ENCODE assay signal across 18 mouse cellular contexts in the genomic region with DNA sequence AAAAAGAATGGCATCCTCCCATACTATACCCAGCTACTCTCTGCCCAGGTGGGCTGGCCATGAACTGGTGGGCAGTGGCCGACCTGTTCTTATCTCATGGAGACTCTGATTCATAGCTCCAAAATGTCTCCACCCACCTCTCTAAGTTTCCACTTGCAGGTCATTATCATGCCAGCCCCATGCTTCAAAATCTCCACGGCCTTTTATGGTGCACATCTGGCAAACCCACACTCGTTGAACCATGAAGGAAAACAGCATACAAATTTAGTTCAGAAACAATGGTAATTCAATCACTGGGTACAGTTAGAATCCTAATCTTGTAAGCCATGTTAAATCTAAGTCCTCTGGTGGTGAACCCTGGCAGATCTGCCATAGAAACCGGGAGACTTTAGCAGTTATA. TPM values are rescaled to one million over a fixed set of nuclear protein-coding genes. Genes with fewer than 3 reads are reported as not detected.
DNase-seq lines count a peak whose midpoint lies in the region; ATAC-seq and TF ChIP-seq lines count a peak whose summit lies in the region.
"Had no signal": no experiment of that assay in that cellular context is flagged by ENCODE, and none has a peak within 500 bp of the region (broad histone marks: within the 10 kb centered on the region; RNA-seq: fewer than 3 reads in every experiment).

No protein-coding gene starts in this region.

- WGBS in kidney, adult 2 months: 54% methylated on average over 4 of the region's 4 CpGs
- WGBS in small intestine, adult 2 months: 31% methylated on average over 4 of the region's 4 CpGs
- WGBS in hindbrain, embryonic 16.5 days: 78% methylated on average over 4 of the region's 4 CpGs

- no peaks in the 10 kb centered on the region for H3K27me3 ChIP-seq in kidney, adult 2 months (replicated peaks; ENCODE audit: control insufficient read depth, insufficient read depth, low read length)
- no peaks in the 10 kb centered on the region for H3K27me3 ChIP-seq in Patski
- no peaks in the 10 kb centered on the region for H3K27me3 ChIP-seq in small intestine, adult 2 months (ENCODE audit: control insufficient read depth, insufficient read depth, low read length)
- no peaks in the 10 kb centered on the region for H3K27me3 ChIP-seq in hindbrain, embryonic 16.5 days (replicated peaks; ENCODE audit: control insufficient read depth, insufficient read depth, low read length)
- H3K27me3 ChIP-seq: heart, embryonic 13.5 days; intestine, embryonic 15.5 days had no signal

- no peaks in the 10 kb centered on the region for H3K36me3 ChIP-seq in kidney, adult 2 months (ENCODE audit: control insufficient read depth, insufficient read depth, low read length)
- peaks cover 9% of the 10 kb centered on the region for H3K36me3 ChIP-seq in small intestine, adult 2 months (ENCODE audit: control insufficient read depth, insufficient read depth, low read length)
- no peaks in the 10 kb centered on the region for H3K36me3 ChIP-seq in hindbrain, embryonic 16.5 days (ENCODE audit: control insufficient read depth, insufficient read depth, low read length)
- H3K36me3 ChIP-seq: heart, embryonic 13.5 days; intestine, embryonic 15.5 days had no signal

- H3K9me3 ChIP-seq in hindbrain, embryonic 16.5 days (ENCODE audit: control insufficient read depth, low read length): no peaks in the 10 kb centered on the region
- H3K9me3 ChIP-seq: heart, embryonic 13.5 days; intestine, embryonic 15.5 days had no signal

- no peak overlapping the region for H3K4me2 ChIP-seq in hindbrain, embryonic 16.5 days (ENCODE audit: low read length)
- H3K4me2 ChIP-seq: heart, embryonic 13.5 days; intestine, embryonic 15.5 days had no signal

- TF ChIP-seq POLR2A in kidney, adult 2 months (IDR thresholded peaks at IDR 0.05; ENCODE audit: low read depth, low read length): no peak
- no peak for TF ChIP-seq POLR2A in small intestine, adult 2 months (IDR thresholded peaks at IDR 0.05; ENCODE audit: low read depth, low read length)

- no peak overlapping the region for H3K9ac ChIP-seq in hindbrain, embryonic 16.5 days (ENCODE audit: low read depth, low read length)
- H3K9ac ChIP-seq: heart, embryonic 13.5 days; intestine, embryonic 15.5 days; liver, postnatal 0 days had no signal

- ATAC-seq in Patski: peak; percentile 54
- ATAC-seq in hindbrain, embryonic 16.5 days: no peak
- ATAC-seq: intestine, embryonic 15.5 days; liver, postnatal 0 days had no signal

- no peak overlapping the region for H3K4me3 ChIP-seq in kidney, adult 2 months (ENCODE audit: insufficient read depth, low read depth, low read length)
- no peak overlapping the region for H3K4me3 ChIP-seq in small intestine, adult 2 months (ENCODE audit: low read depth, low read length)
- H3K4me3 ChIP-seq in hindbrain, embryonic 16.5 days (ENCODE audit: low read length): no peak overlapping the region
- H3K4me3 ChIP-seq: heart, embryonic 13.5 days; intestine, embryonic 15.5 days had no signal

- DNase-seq in kidney, adult 2 months: peak; percentile 5
- DNase-seq in kidney, adult 18-20 months: no peak
- DNase-seq in CD4-positive helper T cell, adult 2 months (ENCODE audit: low read depth, low spot score): peak; percentile 69
- peak; percentile 25 for DNase-seq in Patski (ENCODE audit: low read depth, low spot score)
- DNase-seq in adipocyte (ENCODE audit: low spot score): no peak
- DNase-seq: adrenal gland, adult 8-10 months; cerebellum, adult 2 months; gastrocnemius, postnatal 14 days; liver; liver, postnatal 0 days; midbrain, embryonic 14.5 days; thymus, postnatal 14 days had no signal

- POLR2A ChIA-PET in Patski (lab: Charles Lee): interaction anchor here (0.5 to 0.9 kb wide), 2 partner anchors 12 to 44 kb away, joined by 3 to 4 read pairs; no protein-coding TSS in a partner anchor

- H3K27ac ChIP-seq in kidney, adult 2 months (ENCODE audit: insufficient read depth, low read depth, low read length): no peak overlapping the region
- peak overlapping the region; percentile 58; the same call in 1 of the 2 replicates for H3K27ac ChIP-seq in small intestine, adult 2 months (ENCODE audit: insufficient read depth, low read depth, low read length)
- H3K27ac ChIP-seq in hindbrain, embryonic 16.5 days (ENCODE audit: low read depth, low read length): no peak overlapping the region
- H3K27ac ChIP-seq: heart, embryonic 13.5 days; intestine, embryonic 15.5 days; macrophage had no signal

- H3K4me1 ChIP-seq in kidney, adult 2 months (ENCODE audit: control insufficient read depth, insufficient read depth, low read length): no peaks in the 10 kb centered on the region
- H3K4me1 ChIP-seq in small intestine, adult 2 months (ENCODE audit: control insufficient read depth, insufficient read depth, insufficient read length, low read length): peaks cover 7% of the 10 kb centered on the region; the same call in 1 of the 2 replicates
- H3K4me1 ChIP-seq in hindbrain, embryonic 16.5 days (ENCODE audit: control insufficient read depth, insufficient read depth, low read depth, low read length): no peaks in the 10 kb centered on the region
- H3K4me1 ChIP-seq: heart, embryonic 13.5 days; intestine, embryonic 15.5 days had no signal

- no peak for TF ChIP-seq CTCF in kidney, adult 2 months (conservative IDR thresholded peaks at IDR 0.05; ENCODE audit: insufficient read depth, insufficient read length, low read depth, low read length)
- no peak for TF ChIP-seq CTCF in Patski (IDR thresholded peaks at IDR 0.05)
- no peak for TF ChIP-seq CTCF in small intestine, adult 2 months (IDR thresholded peaks at IDR 0.05; ENCODE audit: extremely low read depth, insufficient read length, insufficient replicate concordance, low read depth, low read length)

- in situ Hi-C loops in Patski (cut with MboI; ENCODE audit: low pct_unique_long_range_greater_than_20kb): no loop called here

- CTCF ChIA-PET in Patski (lab: Charles Lee): no interaction called here

RNA-seq across cellular contexts. Expression of a gene that starts 2.8 kb away (rescaled TPM):
- polyA plus RNA-seq in kidney, adult 2 months (2012; rRNA removed): 1.7 and 2.0 TPM in 2 replicates
- polyA plus RNA-seq in Patski (2021): 53.4 TPM
- polyA plus RNA-seq in small intestine, adult 2 months (2012; rRNA removed): 6.9 and 12.2 TPM in 2 replicates
- polyA plus RNA-seq in hindbrain, embryonic 16.5 days (2015; fragmentation: Nextera tagmentation; extraction: Ambion mirVana): 0.18 and 0.21 TPM in 2 replicates

RNA-seq across cellular contexts. Expression of a gene that starts 13.1 kb away (rescaled TPM):
- polyA plus RNA-seq in kidney, adult 2 months (2012; rRNA removed): 0.30 and 0.61 TPM in 2 replicates
- polyA plus RNA-seq in Patski (2021): 13.3 TPM
- 0.62 and 1.5 TPM in 2 replicates for polyA plus RNA-seq in small intestine, adult 2 months (2012; rRNA removed)
- polyA plus RNA-seq in hindbrain, embryonic 16.5 days (2015; fragmentation: Nextera tagmentation; extraction: Ambion mirVana): 1.2 and 1.4 TPM in 2 replicates

RNA-seq across cellular contexts. Expression of a gene that starts 33.8 kb away (rescaled TPM):
- 0.88 and 1.4 TPM in 2 replicates for polyA plus RNA-seq in kidney, adult 2 months (2012; rRNA removed)
- 94.1 TPM for polyA plus RNA-seq in Patski (2021)
- 0.19 and 0.32 TPM in 2 replicates for polyA plus RNA-seq in small intestine, adult 2 months (2012; rRNA removed)
- polyA plus RNA-seq in hindbrain, embryonic 16.5 days (2015; fragmentation: Nextera tagmentation; extraction: Ambion mirVana): 1.1 and 1.4 TPM in 2 replicates
- polyA plus RNA-seq: hindbrain, embryonic 11.5 days had no signal

Comparison
In these comparisons a context has a peak if more than half of its experiments do, and no peak if none do; other contexts are left out.
1. DNase-seq: peak in kidney, adult 2 months (single experiment), CD4-positive helper T cell, adult 2 months (single experiment) and Patski (single experiment); none in kidney, adult 18-20 months (single experiment) and adipocyte (single experiment).
2. RNA of a gene that starts 33.8 kb away (polyA plus RNA-seq): 94.1 TPM in Patski (single experiment); 0.88 to 1.4 TPM in kidney, adult 2 months, 1.1 to 1.4 TPM in hindbrain, embryonic 16.5 days and 0.19 to 0.32 TPM in small intestine, adult 2 months; every median in the first group is over 10 times any median in the second.